Mouse (Mus musculus): Measurements from ENCODE around the gene Rom1. TPM values are rescaled to one million over a fixed set of nuclear protein-coding genes. Genes with fewer than 3 reads are reported as not detected.

Gene Rom1
- polyA plus RNA-seq, 1 experiment from 2014 or later: 3.1 TPM

DNA sequence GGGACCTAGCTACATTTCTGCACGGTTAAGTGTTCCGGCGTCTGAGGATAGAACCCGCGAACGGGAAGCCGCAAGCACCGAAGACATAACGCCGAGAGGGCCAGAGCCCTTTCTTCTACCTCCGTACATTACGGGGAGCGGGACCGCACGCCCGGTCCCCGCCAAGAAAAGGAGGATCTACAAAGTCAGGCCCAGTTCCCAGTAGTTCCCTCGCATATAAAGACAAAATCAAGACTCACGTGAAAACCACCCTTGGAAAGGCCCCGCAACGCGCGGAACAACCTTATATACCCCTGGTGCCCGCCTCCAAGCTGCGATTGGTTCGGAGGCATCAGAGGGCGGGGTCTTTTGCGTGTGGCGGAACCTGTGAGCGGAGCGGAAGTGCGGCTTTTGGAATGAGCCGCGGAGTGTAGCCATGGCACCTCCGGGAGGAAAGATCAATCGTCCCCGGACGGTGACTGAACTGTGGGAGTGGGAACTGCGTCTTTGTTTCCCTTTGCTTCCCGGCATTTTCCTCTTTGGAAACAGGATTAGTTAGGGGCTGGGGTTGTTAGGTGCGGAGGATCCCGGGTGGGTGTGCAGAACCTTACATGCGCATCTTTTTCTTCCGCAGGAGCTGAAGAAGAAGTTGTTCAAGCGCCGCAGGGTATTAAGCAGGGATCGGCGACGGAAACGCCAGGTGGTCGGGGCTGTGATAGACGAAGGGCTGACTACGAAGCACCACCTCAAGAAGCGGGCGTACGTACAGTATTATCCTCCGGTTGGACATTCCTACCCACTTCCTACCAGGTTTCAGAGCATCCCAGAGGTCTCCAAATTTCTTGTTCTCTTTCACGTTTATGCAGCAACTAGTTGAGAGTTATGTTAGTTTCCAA is 40.4 kb downstream of the Rom1 start, which contains the start of the genes 1810009A15Rik and Gm49416:
Gene 1810009A15Rik, plus strand, starts transcription at position 343 of the 875 bp plus-strand sequence.
Gene Gm49416, plus strand, starts transcription at position 416 of the 875 bp plus-strand sequence.
- H3K4me3 ChIP-seq: peak within 1 kb of the TSS; percentile 71
- WGBS: under 1% methylated on average over 58 of the region's 58 CpGs
- DNase-seq (ENCODE audit: low spot score): peak; percentile 97
- peaks cover 23% of the 10 kb centered on the region for H3K36me3 ChIP-seq (replicated peaks)
- H3K4me1 ChIP-seq: peaks cover 21% of the 10 kb centered on the region
- H3K27ac ChIP-seq (replicated peaks): peak within 1 kb of the TSS; percentile 93
- no peaks in the 10 kb centered on the region for H3K27me3 ChIP-seq (replicated peaks; ENCODE audit: low read depth, poor library complexity, severe bottlenecking)
- no peaks in the 10 kb centered on the region for H3K9me3 ChIP-seq

DNA sequence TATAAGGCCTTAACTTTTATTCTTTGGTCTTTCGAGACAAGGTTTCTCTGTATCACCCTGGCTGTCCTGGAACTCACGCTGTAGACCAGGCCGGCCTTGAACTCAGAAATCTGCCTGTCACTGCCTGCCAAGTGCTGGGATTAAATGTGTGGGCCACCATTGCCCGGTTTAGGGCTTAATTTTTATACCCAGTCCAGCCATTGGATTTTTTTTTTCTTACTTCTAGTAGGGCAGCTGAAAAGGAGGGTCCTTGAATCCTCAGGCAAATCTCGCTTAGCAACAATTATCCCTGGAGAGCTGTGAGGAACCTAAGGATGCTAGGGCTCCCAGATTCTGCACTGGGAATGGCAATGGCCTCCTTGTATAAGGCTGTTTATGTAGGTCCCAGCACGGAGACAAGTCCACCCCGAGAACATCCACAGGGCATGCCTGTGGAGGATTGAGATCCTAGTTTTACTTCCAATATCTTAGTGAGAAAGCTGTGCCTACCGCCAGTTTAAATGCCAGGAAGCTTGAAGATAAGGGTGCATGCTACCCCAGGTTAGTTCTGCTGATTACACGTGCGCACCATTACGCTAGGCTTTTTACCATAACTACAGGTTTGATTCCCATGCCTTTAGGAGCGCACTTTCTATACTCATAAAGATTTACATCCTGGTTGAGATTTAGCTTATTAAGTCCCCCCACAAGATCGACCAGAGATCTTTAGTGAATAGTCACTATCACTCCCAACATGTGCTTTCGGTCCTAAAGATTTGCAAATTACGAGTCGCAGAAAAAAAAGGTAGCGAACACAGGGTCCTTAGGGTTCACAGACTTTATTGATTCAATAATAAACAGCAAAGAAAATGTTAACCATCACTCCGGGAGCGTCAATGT is 41.3 kb downstream of the Rom1 start:
- Histone ChIP-seq H3K36me3 (replicated peaks) (peaks cover 23% of the 10 kb centered on the region), H3K4me1 (peaks cover 17% of the 10 kb centered on the region), H3K27me3 (replicated peaks; ENCODE audit: low read depth, poor library complexity, severe bottlenecking) (no peaks in the 10 kb centered on the region), H3K4me3 (peak overlapping the region; percentile 71), H3K9me3 (no peaks in the 10 kb centered on the region), H3K27ac (replicated peaks) (peak overlapping the region; percentile 93)
- WGBS: 15% methylated on average over 19 of the region's 19 CpGs
- DNase-seq (ENCODE audit: low spot score): peak; percentile 18

DNA sequence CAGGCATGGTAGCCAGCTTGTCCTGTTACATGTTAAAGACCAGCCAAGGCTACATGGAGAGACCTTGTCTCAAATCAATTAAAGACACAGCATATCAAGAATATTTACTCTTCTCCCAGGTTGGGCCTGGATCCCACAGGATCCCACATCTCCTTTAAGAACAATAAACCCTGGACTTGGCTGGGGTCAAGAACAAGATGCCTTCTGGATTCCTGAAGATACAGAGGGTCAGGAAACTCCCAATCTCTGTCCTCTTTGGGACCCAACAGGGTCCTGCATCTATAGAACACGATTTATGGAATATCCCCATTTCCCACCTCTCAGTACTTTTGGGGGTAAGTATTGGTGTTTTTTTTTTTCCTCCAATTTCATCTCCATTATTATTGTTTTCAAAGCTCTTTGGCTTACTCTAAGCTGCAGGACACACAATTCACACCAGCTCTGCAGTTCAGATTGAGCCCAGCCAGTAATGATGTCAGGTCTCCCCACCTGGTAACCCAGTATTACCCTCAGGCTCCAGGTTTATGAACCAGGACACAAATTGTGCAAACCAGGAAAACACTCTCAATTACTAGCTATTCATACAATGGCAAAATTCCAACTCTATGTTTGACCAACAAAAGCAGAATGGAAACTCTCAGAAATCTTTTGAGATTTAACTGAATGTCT is 42.1 kb downstream of the Rom1 start:
- no peaks in the 10 kb centered on the region for H3K9me3 ChIP-seq
- 46% methylated on average over 1 of the region's 1 CpGs for WGBS

DNA sequence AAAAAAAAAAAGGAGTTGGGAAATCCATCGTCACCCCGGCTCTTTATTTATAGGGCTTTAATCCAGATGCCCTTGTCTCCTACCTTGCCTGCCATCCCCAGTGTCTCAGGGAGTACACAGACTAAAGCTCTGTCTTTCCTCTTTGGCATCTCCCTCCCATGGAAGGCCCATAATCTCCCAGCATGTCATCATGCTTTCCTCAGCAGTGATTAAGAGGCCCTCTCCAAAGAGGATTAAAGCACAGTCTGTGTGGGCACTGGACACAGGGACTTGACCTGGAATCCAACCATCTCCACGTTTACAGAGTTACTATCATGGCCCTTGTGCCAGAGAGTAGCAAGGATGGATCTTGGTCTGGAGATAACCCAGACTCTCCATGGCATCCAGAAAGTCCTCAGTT is 45.5 kb downstream of the Rom1 start, which contains the start of the genes Lbhd1 and Gm49403:
Gene Lbhd1, plus strand, starts transcription at position 117 of the 400 bp plus-strand sequence.
Gene Gm49403, plus strand, starts transcription at position 315 of the 400 bp plus-strand sequence.
- 86% methylated on average over 3 of the region's 3 CpGs for WGBS
- H3K27me3 ChIP-seq (replicated peaks; ENCODE audit: low read depth, poor library complexity, severe bottlenecking): no peaks in the 10 kb centered on the region

More for the DNA sequence above, 42.1 kb downstream of the Rom1 start:
- DNase-seq (ENCODE audit: low spot score): no peak
- H3K36me3 ChIP-seq (replicated peaks): peaks cover 23% of the 10 kb centered on the region
- H3K4me1 ChIP-seq: peaks cover 17% of the 10 kb centered on the region
- H3K4me3 ChIP-seq: peak overlapping the region; percentile 71
- no peaks in the 10 kb centered on the region for H3K27me3 ChIP-seq (replicated peaks; ENCODE audit: low read depth, poor library complexity, severe bottlenecking)
- peak overlapping the region; percentile 93 for H3K27ac ChIP-seq (replicated peaks)

DNA sequence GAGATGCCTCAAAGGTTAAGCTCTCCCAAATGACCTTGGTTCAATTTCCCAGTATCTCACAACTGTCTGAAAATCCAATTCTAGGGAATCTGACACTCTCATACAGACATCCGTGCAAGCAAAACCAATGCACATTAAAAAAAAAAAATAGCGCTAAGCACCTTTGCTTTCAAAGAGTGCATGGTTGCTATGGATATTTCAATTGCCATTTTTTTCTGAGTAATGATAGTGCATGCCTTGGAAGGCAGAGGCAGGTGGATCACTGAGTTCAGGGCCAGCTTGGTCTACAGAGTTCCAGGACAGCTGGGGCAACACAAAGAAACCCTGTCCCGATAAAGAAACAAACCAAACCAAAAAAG is 48.1 kb downstream of the Rom1 start:
- no peaks in the 10 kb centered on the region for H3K27me3 ChIP-seq (replicated peaks; ENCODE audit: low read depth, poor library complexity, severe bottlenecking)
- peak overlapping the region; percentile 92 for H3K27ac ChIP-seq (replicated peaks)
- H3K4me3 ChIP-seq: peak overlapping the region; percentile 94
- H3K9me3 ChIP-seq: no peaks in the 10 kb centered on the region
- H3K4me1 ChIP-seq: peaks cover 11% of the 10 kb centered on the region
- 17% methylated on average over 3 of the region's 3 CpGs for WGBS
- peaks cover 32% of the 10 kb centered on the region for H3K36me3 ChIP-seq (replicated peaks)
- DNase-seq (ENCODE audit: low spot score): no peak

More for the DNA sequence above, 45.5 kb downstream of the Rom1 start, which contains the start of the genes Lbhd1 and Gm49403:
- DNase-seq (ENCODE audit: low spot score): no peak
- Histone ChIP-seq H3K9me3 (no peaks in the 10 kb centered on the region), H3K27ac (replicated peaks) (no peak within 1 kb of the TSS), H3K36me3 (replicated peaks) (peaks cover 9% of the 10 kb centered on the region), H3K4me1 (peaks cover 23% of the 10 kb centered on the region), H3K4me3 (no peak within 1 kb of the TSS)

DNA sequence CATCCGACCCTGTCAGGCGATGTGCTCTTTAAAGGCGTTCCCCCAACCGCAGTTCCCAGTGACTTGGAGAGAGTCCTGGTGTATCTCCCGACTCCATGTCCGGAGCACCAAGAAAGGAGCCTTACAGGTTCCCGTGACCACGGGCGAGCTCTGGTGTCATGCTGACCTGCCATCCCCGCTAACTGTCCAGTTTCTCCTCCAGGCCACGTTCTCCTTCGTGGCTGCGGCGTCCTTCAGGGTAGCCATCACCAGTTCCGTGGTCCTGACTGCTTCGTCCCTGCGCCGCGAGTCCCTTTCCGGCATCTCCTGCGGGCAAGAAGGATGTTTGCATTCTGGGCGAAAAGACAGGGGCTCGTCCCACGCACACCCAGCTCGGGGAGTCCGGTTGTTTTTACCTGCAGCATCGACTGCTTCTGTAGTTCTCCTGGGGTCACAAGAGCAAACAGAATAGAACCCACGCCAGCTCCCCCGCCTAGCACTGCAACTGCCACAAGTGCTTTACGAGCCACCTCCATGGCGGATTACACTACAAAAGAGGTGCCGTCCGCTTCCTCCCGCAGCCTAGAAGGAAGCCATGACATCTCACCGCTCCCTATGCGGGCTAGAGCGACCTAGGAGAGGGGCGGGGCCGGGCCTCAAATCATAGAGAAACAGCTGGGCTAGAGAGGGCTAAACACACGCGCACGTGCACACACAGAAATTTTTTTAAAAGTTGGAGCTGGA is 48.7 kb downstream of the Rom1 start, which contains the start of gene Uqcc3:
Gene Uqcc3, minus strand, starts transcription at position 613 of the 723 bp plus-strand sequence.
- Histone ChIP-seq H3K4me3 (peak within 1 kb of the TSS; percentile 94), H3K27ac (replicated peaks) (peak within 1 kb of the TSS; percentile 92), H3K27me3 (replicated peaks; ENCODE audit: low read depth, poor library complexity, severe bottlenecking) (no peaks in the 10 kb centered on the region), H3K4me1 (peaks cover 11% of the 10 kb centered on the region), H3K36me3 (replicated peaks) (peaks cover 37% of the 10 kb centered on the region), H3K9me3 (no peaks in the 10 kb centered on the region)
- DNase-seq (ENCODE audit: low spot score): peak; percentile 87
- WGBS: under 1% methylated on average over 42 of the region's 42 CpGs

Small RNAs within 50 kb of the gene (microRNA-seq; reads per million reads assigned to microRNA genes)
- gene Mir5136: not detected

Other genes with a start within 250 kb of the Rom1 start
- 125 and 127 TPM in 2 replicates for gene Slc3a2, start 206.0 kb downstream of the Rom1 start, polyA plus RNA-seq (2016; fragmentation: Nextera tagmentation; extraction: Ambion mirVana)
- 117 and 127 TPM in 2 replicates for gene Wdr74, start 193.5 kb downstream of the Rom1 start, polyA plus RNA-seq (2016; fragmentation: Nextera tagmentation; extraction: Ambion mirVana)
- gene 1700092M07Rik, start 188.6 kb downstream of the Rom1 start, polyA plus RNA-seq (2016; fragmentation: Nextera tagmentation; extraction: Ambion mirVana): 3.4 and 3.5 TPM in 2 replicates
- gene Stx5a, start 187.9 kb downstream of the Rom1 start, polyA plus RNA-seq (2016; fragmentation: Nextera tagmentation; extraction: Ambion mirVana): 97.0 and 108 TPM in 2 replicates
- 254 and 269 TPM in 2 replicates for gene Nxf1, start 172.3 kb downstream of the Rom1 start, polyA plus RNA-seq (2016; fragmentation: Nextera tagmentation; extraction: Ambion mirVana)
- 179 and 185 TPM in 2 replicates for gene Tmem223, start 158.4 kb downstream of the Rom1 start, polyA plus RNA-seq (2016; fragmentation: Nextera tagmentation; extraction: Ambion mirVana)
- 43.4 and 46.7 TPM in 2 replicates for gene Tmem179b, start 154.9 kb downstream of the Rom1 start, polyA plus RNA-seq (2016; fragmentation: Nextera tagmentation; extraction: Ambion mirVana)
- 44.7 and 46.3 TPM in 2 replicates for gene Taf6l, start 142.9 kb downstream of the Rom1 start, polyA plus RNA-seq (2016; fragmentation: Nextera tagmentation; extraction: Ambion mirVana)
- gene Polr2g, start 130.8 kb downstream of the Rom1 start, polyA plus RNA-seq (2016; fragmentation: Nextera tagmentation; extraction: Ambion mirVana): 193 and 205 TPM in 2 replicates
- 6.5 and 6.9 TPM in 2 replicates for gene Zbtb3, start 126.8 kb downstream of the Rom1 start, polyA plus RNA-seq (2016; fragmentation: Nextera tagmentation; extraction: Ambion mirVana)
- gene Ttc9c, start 110.0 kb downstream of the Rom1 start, polyA plus RNA-seq (2016; fragmentation: Nextera tagmentation; extraction: Ambion mirVana): 83.8 and 85.6 TPM in 2 replicates
- 4.8 and 5.0 TPM in 2 replicates for gene Hnrnpul2, start 109.3 kb downstream of the Rom1 start, polyA plus RNA-seq (2016; fragmentation: Nextera tagmentation; extraction: Ambion mirVana)
- not detected in 2 replicates for gene AC129217.1, start 99.6 kb downstream of the Rom1 start, polyA plus RNA-seq (2016; fragmentation: Nextera tagmentation; extraction: Ambion mirVana)
- gene Bscl2, start 91.9 kb downstream of the Rom1 start, polyA plus RNA-seq (2016; fragmentation: Nextera tagmentation; extraction: Ambion mirVana): 41.4 and 44.6 TPM in 2 replicates
- gene Gng3, start 90.2 kb downstream of the Rom1 start, polyA plus RNA-seq (2016; fragmentation: Nextera tagmentation; extraction: Ambion mirVana): 29.3 and 32.0 TPM in 2 replicates
- gene Lrrn4cl, start 78.6 kb downstream of the Rom1 start, polyA plus RNA-seq (2016; fragmentation: Nextera tagmentation; extraction: Ambion mirVana): 0.55 and 0.57 TPM in 2 replicates
- 218 and 220 TPM in 2 replicates for gene Ubxn1, start 57.9 kb downstream of the Rom1 start, polyA plus RNA-seq (2016; fragmentation: Nextera tagmentation; extraction: Ambion mirVana)
- gene Uqcc3, start 48.4 kb downstream of the Rom1 start, polyA plus RNA-seq (2016; fragmentation: Nextera tagmentation; extraction: Ambion mirVana): 59.0 and 62.0 TPM in 2 replicates
- 115 and 118 TPM in 2 replicates for gene Lbhd1, start 45.6 kb downstream of the Rom1 start, polyA plus RNA-seq (2016; fragmentation: Nextera tagmentation; extraction: Ambion mirVana)
- gene Gm49403, start 45.4 kb downstream of the Rom1 start, polyA plus RNA-seq (2016; fragmentation: Nextera tagmentation; extraction: Ambion mirVana): not detected in 2 replicates
- 159 and 167 TPM in 2 replicates for gene 1810009A15Rik, start 40.5 kb downstream of the Rom1 start, polyA plus RNA-seq (2016; fragmentation: Nextera tagmentation; extraction: Ambion mirVana)
- 0.59 and 0.96 TPM in 2 replicates for gene Gm49416, start 40.4 kb downstream of the Rom1 start, polyA plus RNA-seq (2016; fragmentation: Nextera tagmentation; extraction: Ambion mirVana)
- 59.0 and 60.9 TPM in 2 replicates for gene Ints5, start 36.4 kb downstream of the Rom1 start, polyA plus RNA-seq (2016; fragmentation: Nextera tagmentation; extraction: Ambion mirVana)
- gene Ganab, start 31.3 kb downstream of the Rom1 start, polyA plus RNA-seq (2016; fragmentation: Nextera tagmentation; extraction: Ambion mirVana): 116 TPM in 2 replicates
- 46.7 and 47.3 TPM in 2 replicates for gene B3gat3, start 9.0 kb downstream of the Rom1 start, polyA plus RNA-seq (2016; fragmentation: Nextera tagmentation; extraction: Ambion mirVana)
- gene Eml3, start 196 bp upstream of the Rom1 start, polyA plus RNA-seq (2016; fragmentation: Nextera tagmentation; extraction: Ambion mirVana): 28.9 and 30.1 TPM in 2 replicates
- gene Mta2, start 12.5 kb upstream of the Rom1 start, polyA plus RNA-seq (2016; fragmentation: Nextera tagmentation; extraction: Ambion mirVana): 212 and 216 TPM in 2 replicates
- 45.2 and 47.8 TPM in 2 replicates for gene Tut1, start 24.5 kb upstream of the Rom1 start, polyA plus RNA-seq (2016; fragmentation: Nextera tagmentation; extraction: Ambion mirVana)
- gene Eef1g, start 37.7 kb upstream of the Rom1 start, polyA plus RNA-seq (2016; fragmentation: Nextera tagmentation; extraction: Ambion mirVana): 550 and 554 TPM in 2 replicates
- 9.3 and 10.0 TPM in 2 replicates for gene Ahnak, start 59.9 kb upstream of the Rom1 start, polyA plus RNA-seq (2016; fragmentation: Nextera tagmentation; extraction: Ambion mirVana)
- not detected in 2 replicates for gene Scgb1a1, start 158.6 kb upstream of the Rom1 start, polyA plus RNA-seq (2016; fragmentation: Nextera tagmentation; extraction: Ambion mirVana)
- gene Asrgl1, start 206.3 kb upstream of the Rom1 start, polyA plus RNA-seq (2016; fragmentation: Nextera tagmentation; extraction: Ambion mirVana): 15.6 and 18.4 TPM in 2 replicates

Measured in embryonic facial prominence, embryonic 10.5 days (tissue).